Mouse (Mus musculus): Measurements from ENCODE around the gene Ybey.

Gene Ybey

DNA sequence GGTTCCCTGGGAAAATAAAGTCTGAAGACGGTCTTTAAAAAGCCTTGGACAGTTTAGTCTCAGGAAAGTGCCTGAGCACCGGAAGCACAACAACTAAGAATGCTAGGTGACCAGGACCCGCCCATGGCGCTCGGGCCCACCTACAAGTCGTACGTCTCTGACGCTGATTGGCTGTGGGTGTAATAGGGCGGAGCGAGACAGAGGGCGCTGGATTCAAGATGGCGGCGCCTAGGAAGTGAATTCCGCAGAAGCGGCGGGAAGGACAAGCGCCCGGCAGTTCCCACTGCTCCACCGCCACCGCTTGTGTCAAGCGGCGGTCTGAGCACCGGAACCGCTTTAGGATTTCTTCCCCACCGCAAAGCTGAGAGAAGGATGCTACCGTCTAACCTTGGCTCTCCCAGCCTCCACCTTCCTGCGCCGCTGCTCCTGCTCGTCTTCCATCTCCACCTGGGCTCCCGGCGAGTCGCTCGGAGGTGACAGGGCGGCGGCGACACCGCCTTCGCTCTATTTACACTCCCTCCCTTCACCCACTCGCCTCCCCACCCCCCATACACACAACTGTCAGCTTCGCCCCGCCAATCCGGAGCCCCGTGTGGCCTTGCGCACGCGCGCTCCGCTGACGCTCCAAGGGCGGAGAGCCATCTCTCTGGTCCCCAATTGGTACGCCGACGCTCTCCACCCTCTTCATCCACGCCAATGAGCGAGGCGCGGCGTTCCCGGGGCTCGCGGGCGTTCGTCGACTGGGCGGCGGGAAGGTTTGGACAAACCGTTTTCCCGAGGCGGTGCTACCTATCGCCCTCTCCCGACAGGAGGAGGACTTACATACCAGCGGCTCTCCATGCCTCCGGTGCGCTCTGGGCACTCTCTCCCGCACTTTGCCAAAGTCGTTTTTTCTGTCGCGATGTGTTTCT lies 26.5 kb downstream of the Ybey start, which contains the start of gene Pcnt:
TSS of gene Pcnt (minus strand) at position 609 of the 911 bp plus-strand sequence.
- DNase-seq (ENCODE audit: low spot score in 2 of 2) = peak; percentile 94 to 96

DNA sequence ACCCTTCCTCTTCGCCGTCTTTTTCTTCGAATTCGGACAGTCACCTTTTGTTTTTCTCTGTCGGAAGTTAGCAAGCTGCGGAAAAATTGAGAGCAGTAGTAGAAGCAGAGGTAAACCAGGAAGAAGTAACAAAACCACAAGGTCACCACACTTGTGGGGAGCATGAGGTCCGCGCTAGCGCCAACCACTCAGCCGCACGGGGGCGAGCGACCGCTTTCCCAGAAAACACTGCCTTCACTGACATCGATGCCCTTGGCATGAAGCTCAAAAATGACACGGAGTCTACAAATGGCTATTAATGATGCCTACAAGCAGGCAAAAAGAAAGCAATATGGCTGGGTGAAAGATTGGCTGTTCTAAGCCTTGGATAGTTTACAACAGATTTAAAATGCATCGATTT lies 28.6 kb downstream of the Ybey start, which contains the start of gene AC141477.1:
TSS of gene AC141477.1 (minus strand) at position 164 of the 400 bp plus-strand sequence.
- no peak for DNase-seq (ENCODE audit: low spot score in 2 of 2)

DNA sequence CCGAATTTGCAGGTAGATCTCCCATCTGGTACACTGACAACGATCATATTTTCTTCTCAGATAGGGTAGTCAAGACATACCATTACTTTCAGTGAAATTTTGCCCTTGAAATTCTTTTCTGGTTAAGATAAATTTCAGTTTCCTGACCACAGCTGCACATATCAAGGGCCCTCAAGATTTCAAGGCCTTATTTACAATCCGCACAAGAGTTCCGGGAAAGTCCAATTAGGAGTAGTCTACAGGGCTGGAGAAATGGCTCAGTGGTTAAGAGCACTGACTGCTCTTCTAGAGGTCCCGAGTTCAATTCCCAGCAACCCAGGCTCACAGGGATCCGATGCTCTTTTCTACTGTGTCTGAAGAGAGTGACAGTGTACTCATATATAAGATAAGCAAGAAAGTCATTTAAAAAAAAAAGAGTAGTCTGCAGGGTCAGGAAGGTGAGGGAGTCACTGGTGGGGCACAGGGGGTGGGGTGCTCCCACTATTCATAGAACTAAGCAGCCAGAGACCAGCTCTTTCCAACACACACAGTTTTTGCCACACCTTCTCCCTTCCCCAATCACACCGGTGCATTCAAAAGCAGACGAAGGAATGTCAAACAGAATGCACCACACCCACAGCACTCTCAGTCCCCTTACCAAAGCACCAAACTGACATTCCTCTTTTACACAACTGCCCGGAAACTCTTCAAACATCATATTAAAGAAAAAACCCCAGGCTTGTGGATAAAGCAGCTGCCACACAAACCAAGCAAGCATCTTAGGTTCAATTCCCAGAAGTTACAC lies 29.6 kb downstream of the Ybey start:
- no peak for DNase-seq (ENCODE audit: low spot score in 2 of 2)

DNA sequence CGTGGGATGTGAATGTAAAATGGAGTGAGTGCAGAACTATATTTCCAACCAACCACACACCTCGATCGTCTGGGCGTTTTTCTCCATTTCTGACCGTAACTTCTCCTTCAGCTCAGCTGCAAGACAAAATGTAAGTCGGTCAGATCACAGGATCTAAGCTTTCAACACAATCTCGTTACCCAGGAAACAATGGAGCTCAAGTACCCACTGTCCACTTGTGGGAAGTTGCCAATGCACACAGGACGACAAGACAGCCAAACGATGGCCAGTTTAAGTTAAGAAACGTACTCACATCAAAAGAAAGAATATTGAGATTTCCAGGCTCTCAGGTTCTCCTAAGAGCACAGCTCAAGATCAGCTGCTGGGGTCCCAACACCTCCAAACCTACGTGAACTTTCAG lies 35.0 kb downstream of the Ybey start:
- no peak for DNase-seq (ENCODE audit: low spot score in 2 of 2)

DNA sequence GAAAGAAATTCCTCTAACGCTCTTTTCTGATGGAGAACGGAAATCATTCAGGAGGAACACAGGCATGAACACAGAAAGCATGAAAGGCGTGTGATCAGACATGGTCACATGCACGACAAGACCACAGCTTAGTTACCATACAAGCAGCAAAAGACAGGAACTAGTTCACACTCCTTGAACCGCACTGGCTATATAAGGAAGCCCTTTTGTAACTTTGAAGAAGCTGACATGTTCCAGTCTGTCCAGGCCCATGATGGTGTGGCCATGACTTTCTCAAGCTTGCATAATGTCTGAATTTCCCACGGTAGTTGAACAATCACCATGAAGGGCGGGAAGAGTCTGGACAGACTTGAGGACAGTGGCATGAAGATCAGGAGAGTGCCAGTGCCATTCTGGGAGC lies 43.2 kb downstream of the Ybey start:
- DNase-seq (ENCODE audit: low spot score in 2 of 2) = no peak

DNA sequence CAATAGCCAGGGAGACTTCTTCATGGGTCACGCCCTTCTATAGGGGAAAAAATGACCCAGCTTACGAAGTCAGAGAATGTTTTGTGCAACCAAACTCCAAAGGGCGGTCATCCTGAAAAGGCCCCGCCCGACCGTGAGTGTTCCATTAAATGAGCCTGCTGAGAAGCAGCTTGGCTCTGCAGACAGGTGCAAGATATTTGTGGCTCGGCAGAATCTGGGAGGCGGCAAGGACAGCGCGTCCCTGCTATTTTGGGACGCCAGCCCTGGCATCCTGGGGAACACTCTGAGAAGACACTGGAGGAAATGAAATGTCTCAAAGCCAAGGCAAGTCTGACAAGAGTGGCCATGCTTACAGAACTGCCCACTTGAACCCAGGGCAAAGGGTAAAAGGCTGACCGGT lies 52.1 kb downstream of the Ybey start:
- DNase-seq (ENCODE audit: low spot score in 2 of 2) = peak; percentile 64 to 73

Data from right cerebral cortex, postnatal 36 days (tissue).